Mouse (Mus musculus) myocyte (in vitro differentiated cells): ENCODE measurements around the gene Tmem210.

Experiments
- CEBPB ChIP-seq: IDR thresholded peaks from 2 replicates; pipeline ENCODE4 v1.6.1; 2011; ENCODE audit warnings: mild to moderate bottlenecking, moderate library complexity; ENCODE audit not compliant: poor library complexity, insufficient read depth, severe bottlenecking
- E2F4 ChIP-seq: IDR thresholded peaks from one replicate; pipeline ENCODE4 v1.6.1; 2011; ENCODE audit warnings: mild to moderate bottlenecking, control low read depth, moderate library complexity; ENCODE audit not compliant: insufficient read depth
- MAX ChIP-seq: IDR thresholded peaks from one replicate; pipeline ENCODE4 v1.6.1; 2011; ENCODE audit warnings: low read depth, mild to moderate bottlenecking, control low read depth
- MYOD1 ChIP-seq, 3 experiments: IDR thresholded peaks; one replicate each; pipeline ENCODE4 v1.6.1; 2011; ENCODE audit warnings: control low read depth in 2 of 3, low read depth in 2 of 3, mild to moderate bottlenecking in 2 of 3, moderate library complexity in 1 of 3; ENCODE audit not compliant: insufficient read length in 2 of 3, control insufficient read depth in 1 of 3
- MYOG ChIP-seq, 3 experiments: IDR thresholded peaks; one replicate each; pipeline ENCODE4 v1.6.1; 2011; ENCODE audit warnings: control low read depth in 2 of 3, low read depth in 2 of 3, mild to moderate bottlenecking in 2 of 3; ENCODE audit not compliant: insufficient read length in 2 of 3, control insufficient read depth in 1 of 3, insufficient read depth in 1 of 3
- POLR2A ChIP-seq: IDR thresholded peaks from one replicate; pipeline ENCODE4 v1.6.1; 2011; ENCODE audit warnings: low read depth, mild to moderate bottlenecking, control low read depth, moderate library complexity; ENCODE audit not compliant: insufficient read length
- POLR2AphosphoS2 ChIP-seq: IDR thresholded peaks from one replicate; pipeline ENCODE4 v1.6.1; 2011; ENCODE audit warnings: low read depth, control low read depth; ENCODE audit not compliant: insufficient read length
- SRF ChIP-seq: IDR thresholded peaks from one replicate; pipeline ENCODE4 v1.6.1; 2011; ENCODE audit warnings: low read depth; ENCODE audit not compliant: control insufficient read depth, insufficient read length
- TCF12 ChIP-seq: IDR thresholded peaks from one replicate; pipeline ENCODE4 v1.6.1; 2011; ENCODE audit warnings: mild to moderate bottlenecking, control low read depth; ENCODE audit not compliant: poor library complexity, insufficient read depth, severe bottlenecking
- TCF3 ChIP-seq: IDR thresholded peaks from one replicate; pipeline ENCODE4 v1.6.1; 2011; ENCODE audit warnings: low read depth, control low read depth; ENCODE audit not compliant: insufficient read length
- USF1 ChIP-seq: IDR thresholded peaks from one replicate; pipeline ENCODE4 v1.6.1; 2011; ENCODE audit warnings: low read depth, mild to moderate bottlenecking, control low read depth, moderate library complexity

GRCm38 (mm10) chr2:25293706-25294105, 5.8 kb downstream of the Tmem210 start:
- TF ChIP-seq USF1 (no peak), E2F4 (no peak), POLR2A (no peak), TCF3 (no peak), SRF (no peak), MAX (no peak), MYOD1 (IDR thresholded peaks at IDR 0.05; ENCODE audit: control insufficient read depth in 1 of 3, insufficient read length in 2 of 3, low read depth in 2 of 3) (no peak), CEBPB (no peak), MYOG (IDR thresholded peaks at IDR 0.05; ENCODE audit: control insufficient read depth in 1 of 3, insufficient read depth in 1 of 3, insufficient read length in 2 of 3, low read depth in 2 of 3) (no peak), POLR2AphosphoS2 (no peak), TCF12 (no peak)
